Mouse (Mus musculus): ENCODE results near the gene Ankrd17.

Gene Ankrd17

DNA sequence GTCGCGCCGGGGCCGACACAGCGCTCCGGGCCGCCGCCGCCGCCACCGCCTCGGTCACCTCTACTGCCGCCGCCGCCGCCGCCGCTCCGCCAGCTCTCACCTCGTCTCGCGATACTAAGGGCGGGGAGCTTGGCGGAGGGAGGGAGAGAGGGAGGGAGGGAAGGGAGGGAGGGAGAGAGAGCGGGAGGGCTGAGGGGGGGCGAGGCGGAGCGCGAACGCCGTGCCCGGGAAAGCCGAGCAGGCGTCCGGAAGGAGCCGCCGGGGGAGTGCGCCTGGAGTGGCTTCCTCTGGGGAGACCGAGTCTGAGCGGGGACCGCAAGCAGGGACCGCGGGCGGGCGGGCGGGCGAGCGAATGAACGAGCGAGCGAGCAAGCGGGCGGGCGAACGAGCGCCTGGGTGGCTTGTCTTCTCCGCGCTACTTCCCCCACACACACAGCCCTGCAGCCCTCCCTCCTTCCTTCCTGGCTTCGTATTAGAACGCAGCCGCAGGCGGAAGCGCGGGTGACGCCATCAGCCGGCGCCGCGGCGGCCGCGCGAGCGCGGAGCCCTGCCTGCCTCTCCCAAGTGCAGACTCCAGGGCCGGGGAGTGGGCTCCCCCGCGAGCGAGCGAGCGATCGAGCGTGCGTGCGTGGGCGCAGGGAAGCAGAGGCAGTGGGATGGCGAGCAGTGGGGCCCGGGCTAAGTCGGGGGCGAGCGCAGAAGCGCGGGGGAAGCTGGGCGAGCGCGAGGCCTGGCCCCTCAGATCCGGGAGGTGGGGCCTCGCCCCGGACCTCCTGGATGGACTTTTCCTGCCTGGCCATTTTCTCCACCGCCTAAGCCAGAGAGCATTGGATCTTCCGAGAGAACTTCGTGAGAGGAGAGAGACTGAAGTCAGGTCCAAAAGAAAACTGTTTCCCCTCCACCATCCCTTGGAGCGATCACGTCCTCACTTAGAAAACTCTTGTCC, at the start of gene Ankrd17:
Gene Ankrd17 (minus strand): TSS at position 457 of the 946 bp plus-strand sequence.
- DNase-seq (ENCODE audit: low read depth, low spot score) = peak; percentile 89

DNA sequence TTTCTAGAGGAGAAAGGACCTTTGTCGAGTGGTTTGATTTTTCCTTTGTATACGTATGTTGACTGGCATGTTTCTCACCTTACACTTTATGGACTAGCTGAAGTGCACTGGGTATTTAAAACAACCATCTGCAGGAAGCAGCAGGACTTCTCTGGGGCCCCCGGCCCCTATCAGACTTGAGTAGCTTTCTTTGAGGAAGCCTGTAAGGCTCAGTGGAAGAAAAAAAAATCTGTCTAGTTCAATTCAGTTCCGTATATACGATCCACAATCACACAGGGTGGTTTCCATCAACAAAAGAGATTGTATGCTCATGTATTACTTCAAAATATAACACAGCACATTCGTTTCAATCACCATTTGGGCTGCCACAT, 48.5 kb upstream of the Ankrd17 start:
- no peak for DNase-seq (ENCODE audit: low read depth, low spot score)

DNA sequence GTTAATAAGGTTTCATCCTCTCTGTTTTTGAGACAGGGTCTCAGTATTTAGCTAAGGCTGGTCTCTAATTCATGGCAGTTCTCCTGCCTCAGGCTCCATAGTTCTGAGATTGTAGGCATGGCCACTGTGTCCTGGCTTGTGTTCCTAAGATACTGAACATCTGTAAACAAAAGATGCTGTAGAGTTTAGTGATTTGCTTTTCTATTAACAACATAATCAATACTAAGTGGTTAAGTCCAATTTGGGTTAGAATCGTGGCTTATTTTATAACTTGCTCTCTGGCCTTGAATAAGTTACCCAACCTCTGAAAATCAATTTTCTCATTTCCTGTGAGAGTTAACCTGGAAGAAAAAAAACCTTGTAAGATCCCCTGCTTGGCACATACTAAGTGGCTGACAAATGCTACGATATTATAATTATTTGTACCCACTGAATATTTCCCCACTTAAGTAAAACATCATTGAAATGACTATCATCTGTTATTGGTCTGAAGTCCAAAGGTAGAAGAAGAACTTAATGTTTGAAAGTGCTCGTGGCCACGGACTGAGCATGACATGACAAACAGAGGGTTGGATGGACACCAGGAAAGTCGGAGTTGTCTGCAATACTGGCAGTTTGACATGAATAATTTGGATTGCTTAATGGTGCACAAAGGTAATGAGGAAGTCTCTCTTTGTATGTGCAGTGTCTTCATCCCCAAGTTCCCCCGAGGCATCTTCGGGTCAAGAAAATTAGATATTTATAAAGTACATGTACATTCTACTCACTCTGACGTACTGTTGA, 48.0 kb upstream of the Ankrd17 start:
- no peak for DNase-seq (ENCODE audit: low read depth, low spot score)

DNA sequence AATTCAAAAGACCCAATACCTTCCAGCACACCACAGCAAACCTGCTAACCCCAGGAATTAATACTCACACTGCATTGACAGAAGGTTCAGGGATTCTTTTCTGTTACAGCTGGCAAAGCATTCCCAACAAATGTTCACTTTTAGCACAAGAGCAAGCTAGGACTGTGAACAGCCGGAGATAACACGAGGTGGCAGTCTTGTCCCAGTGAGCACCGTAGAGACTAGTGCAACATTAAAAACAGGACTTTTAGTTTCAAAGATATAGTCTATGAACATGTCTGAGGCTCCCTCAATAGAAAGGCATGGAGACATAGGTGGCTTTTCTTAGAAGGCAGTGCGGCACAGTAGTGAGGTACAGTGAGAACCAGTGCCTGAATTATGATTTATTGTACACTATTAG, 38.8 kb upstream of the Ankrd17 start:
- no peak for DNase-seq (ENCODE audit: low read depth, low spot score)

DNA sequence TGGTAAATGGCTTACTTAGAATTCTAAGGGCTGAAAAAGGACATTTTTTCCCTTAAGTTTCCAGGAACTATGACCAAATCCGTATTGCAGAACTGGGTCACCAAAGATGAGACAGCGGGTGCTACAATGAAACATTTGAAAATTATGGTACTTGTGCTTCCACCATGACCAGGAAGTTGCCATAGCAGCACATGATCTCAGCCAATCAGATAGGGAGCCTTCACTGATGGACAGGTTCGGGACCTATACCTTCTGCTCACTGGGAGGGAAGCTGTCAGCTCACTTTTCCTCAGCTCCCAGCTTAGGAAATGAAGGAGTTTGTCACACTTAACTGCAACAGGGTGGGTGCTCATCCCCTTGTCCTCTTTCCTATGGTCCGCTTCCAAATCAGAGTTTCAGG, 30.4 kb upstream of the Ankrd17 start:
- no peak for DNase-seq (ENCODE audit: low read depth, low spot score)

DNA sequence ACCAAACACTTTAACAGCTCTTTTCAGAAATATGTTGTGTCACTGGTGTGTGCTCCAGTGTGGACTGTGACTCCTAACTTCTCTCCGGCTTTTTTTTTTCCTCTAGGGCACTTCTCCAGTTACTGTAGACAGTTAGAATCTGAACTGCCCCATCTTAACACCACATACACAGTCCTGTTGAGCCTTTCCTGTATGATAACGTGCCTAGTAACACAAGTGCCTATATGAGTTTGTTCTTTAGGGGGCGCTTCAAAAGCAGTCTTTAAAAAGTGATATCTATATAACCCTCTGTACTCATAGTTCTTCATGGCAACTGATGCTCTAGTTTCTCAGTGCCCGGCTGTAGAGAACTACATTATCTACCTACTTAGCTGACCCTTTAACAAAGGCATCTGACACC, 27.9 kb upstream of the Ankrd17 start:
- no peak for DNase-seq (ENCODE audit: low read depth, low spot score)

DNA sequence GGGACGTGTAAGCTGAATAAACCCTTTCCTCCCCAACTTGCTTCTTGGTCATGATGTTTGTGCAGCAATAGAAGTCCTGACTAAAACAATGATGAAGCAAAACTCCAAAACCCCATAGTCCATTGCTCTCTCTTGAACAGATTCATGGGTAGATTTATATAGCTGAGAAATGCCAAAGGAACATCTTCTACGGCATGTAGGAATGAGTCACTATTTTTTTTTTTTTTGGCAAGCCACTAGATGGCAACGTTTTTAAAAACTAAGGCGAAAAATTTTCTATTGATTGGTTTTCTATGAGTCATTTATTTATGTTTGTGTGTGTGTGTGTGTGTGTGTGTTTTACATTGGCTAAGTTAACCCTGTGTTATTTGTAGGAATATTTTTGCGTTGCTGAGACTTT, 27.4 kb upstream of the Ankrd17 start:
- no peak for DNase-seq (ENCODE audit: low read depth, low spot score)

DNA sequence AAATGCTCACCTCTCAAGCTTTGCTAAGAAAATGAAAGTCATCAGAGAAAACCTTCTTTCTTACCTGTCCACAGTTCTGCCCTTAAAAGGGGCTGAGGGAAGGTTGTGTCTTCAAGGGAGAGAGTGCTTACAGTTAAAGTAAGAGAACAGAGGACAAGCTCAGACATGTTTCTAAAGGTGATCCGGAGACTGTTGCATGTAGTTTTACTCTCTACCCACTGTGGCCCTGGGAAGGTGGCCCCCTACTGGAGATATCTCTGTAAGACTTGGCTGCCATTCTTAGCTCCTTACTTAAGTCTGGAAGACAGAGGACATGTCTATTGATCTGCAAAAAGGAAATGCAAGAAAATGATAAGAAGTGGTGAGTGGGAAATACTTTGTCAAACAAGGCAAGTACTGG, 16.7 kb upstream of the Ankrd17 start:
- DNase-seq (ENCODE audit: low read depth, low spot score) = no peak

DNA sequence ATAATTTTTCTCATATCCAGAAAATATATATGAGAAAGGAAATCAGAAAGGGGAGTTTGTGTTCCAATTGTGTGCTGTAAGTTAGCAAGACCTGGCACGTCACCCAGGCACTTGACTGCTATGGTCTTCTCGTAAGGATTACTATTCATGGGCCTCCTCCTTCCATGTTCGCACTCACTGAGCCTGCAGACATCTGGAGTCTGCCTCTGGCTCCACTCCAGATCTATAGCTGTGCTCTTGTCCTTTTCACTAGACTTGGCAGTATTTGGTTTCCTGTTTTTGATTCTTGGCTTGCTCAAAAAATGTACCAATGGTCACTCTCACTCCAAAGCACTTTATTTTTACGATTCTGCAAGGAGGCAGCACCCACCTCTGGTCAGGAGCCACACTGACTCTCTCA, 15.1 kb upstream of the Ankrd17 start:
- DNase-seq (ENCODE audit: low read depth, low spot score) = no peak

DNA sequence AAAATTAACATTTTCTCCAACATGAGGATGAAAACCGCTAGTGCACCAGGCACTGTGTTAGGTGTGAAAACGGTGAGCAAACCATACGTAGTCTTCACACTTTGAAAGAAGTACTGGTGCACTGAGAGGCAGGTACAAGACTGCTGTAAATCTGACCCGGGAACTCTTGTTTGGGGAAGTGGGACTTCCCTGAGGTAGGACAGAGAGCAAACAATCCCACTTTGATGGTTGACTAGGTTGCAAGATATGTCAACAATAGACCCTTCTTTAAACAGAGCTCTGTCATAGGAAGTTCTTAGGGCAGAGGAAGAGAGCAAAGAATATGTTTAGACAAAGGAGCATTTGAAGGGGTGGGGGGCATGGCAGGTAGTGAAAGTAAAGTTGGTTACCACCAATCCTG, 7.3 kb upstream of the Ankrd17 start:
- DNase-seq (ENCODE audit: low read depth, low spot score) = no peak

DNA sequence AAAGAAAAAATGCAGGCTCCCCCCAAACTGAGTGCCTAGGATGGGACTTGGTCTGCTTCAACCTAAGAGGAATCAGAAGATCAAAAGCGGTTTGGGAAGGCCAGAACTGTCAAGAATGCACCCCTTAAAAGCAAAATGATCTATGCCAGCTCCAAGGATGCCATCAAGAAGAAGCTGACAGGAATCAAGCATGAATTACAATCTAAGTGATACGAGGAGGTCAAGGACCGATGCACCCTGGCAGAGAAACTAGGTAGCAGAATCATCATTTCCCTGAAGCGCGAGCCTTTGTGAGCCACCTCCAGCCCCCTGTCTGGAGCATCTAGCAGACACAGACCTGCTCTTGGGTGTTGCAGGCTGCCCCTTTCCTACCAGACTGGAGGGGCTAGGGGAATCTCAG, 4.0 kb upstream of the Ankrd17 start:
- DNase-seq (ENCODE audit: low read depth, low spot score) = no peak

DNA sequence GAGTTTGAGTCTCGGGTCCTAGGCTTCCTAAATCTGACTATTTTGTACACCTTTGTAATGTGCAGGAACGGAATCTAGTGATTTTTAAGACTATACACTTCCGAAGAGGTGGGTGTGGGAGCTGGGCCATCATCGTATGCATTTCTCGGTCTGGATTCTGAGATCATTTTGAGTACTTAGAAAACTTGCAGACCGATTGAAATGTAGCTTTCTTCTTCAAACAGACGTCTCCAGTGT, 608 bp upstream of the Ankrd17 start, which contains the start of gene Gm9958:
Gene Gm9958 (plus strand): TSS at position 138 of the 237 bp plus-strand sequence.
- DNase-seq (ENCODE audit: low read depth, low spot score) = no peak

DNA sequence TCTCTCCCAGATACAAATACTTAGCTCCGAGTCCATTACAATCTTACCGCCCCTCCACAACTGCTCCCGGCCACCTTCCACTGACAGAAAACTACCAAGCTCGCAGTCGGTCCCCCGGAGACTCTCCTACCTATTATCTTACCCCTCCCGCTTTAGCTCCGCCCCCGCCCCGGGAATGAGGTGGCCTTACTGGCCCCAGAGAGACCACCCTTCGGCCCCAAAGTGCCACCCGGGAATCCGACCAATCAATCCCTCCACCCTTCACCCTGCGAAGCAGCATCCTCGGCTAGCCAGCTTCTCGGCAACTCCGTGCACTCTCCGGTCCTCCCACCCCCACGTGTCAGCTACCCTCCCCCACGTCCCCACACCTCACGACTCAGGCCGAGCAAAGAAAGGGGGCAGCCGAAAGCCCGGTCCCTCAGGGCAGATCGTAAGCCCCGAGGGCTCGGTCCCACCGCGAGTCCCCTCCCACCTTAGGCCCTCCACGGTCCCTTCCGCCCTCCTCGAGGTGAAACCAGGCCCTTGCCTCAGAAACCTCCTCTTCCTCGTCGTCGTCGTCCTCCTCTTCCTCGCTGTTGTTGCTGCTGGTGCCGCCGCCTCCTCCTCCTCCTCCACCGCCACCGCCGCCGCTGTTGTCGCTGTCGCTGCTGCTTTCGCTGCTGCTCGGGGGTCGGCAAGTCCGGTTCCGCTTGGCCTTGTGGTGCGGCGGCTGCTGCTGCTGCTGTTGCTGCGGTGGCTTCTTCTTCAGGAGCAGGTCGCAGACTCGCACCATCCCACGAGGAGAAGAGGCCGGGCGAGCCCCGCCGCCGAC, 1.0 kb downstream of the Ankrd17 start:
- no peak for DNase-seq (ENCODE audit: low read depth, low spot score)

DNA sequence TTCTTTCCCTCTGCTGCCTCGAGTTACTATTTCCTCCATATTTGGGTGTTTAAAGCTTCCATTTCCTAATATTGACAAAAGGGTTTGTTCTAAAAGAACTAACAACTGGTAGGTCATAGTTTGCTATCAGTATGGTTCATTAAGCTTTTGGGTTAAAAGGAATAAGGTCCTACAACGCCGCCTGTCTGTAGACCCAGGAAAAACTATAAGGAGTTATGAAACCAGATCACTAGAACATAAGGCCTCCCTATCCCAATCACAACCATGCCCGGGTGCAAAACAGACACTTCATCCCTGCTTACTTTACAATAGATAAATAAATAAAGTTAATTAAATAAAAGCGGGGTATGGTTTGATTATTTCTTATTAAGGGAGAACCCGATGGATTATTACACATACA, 1.9 kb downstream of the Ankrd17 start:
- peak; percentile 28 for DNase-seq (ENCODE audit: low read depth, low spot score)

DNA sequence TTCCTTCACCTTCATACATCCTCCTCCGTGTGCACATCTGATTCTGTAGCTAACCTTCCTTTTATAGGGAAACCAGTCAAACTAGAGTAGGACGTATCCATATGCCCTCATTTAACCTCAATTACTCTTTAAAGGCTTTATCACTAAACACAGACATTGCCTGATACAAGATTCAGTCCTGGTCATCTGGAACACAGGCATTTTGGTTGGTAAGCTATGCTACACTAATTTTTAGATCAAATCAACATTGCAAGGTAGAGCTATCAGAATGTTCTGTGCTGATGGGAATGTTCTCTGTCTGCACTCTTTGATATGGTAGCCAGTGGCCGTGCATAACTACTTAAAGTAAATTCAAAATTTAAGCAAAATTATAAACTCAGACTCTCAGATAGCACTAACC, 10.6 kb downstream of the Ankrd17 start:
- no peak for DNase-seq (ENCODE audit: low read depth, low spot score)

DNA sequence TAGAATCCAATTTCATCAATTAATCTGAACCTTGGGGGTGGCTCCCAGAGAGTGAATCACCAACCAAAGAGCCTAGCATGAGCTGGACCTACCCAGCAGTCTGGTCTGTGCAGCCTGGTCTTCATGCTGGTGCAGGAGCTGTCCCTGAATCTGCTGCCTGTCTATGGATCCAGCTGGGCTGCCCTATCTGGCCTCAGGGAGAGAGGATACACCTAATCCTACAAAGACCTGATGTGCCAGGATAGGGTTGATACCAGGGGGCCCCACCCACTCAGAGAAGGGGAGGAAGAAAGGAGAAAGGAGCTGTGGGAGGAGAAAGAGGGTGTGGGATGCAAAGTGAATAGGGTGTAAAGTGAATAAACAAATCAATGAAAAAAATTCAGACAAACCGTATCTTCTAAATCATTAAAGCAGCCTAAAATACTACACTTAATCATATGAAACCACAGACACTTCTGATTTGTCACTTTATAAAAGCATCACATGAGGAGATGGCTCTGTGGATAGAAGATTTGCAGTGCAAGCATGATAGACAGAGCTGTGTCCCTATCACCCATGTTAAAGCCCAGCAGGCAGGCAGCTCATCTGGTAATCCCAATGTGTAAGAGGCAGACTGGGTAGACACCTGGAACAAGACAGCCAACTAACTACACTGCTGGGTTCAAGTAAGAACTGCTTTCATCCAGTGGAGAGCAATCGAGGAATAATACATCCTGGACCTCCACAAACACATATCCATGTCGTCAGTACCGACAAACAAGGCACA, 12.6 kb downstream of the Ankrd17 start:
- DNase-seq (ENCODE audit: low read depth, low spot score) = no peak

DNA sequence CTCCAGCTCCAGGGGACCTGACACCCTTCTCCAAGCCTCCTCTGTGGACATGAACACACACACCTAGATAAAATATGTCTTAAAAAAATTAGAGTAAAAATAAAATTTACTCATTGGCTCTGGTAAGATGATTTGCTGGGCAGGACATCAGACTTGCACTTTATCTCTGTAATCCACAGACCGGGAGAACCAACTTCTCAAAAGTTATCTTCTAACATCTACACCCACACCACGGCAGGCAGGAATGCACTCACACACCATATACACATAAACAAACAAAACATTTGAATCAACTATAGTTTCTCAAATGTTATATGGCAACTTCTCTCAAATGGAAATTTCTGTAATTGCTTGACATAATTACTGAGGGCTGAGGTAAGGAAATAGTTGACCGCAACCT, 19.5 kb downstream of the Ankrd17 start:
- DNase-seq (ENCODE audit: low read depth, low spot score) = no peak

DNA sequence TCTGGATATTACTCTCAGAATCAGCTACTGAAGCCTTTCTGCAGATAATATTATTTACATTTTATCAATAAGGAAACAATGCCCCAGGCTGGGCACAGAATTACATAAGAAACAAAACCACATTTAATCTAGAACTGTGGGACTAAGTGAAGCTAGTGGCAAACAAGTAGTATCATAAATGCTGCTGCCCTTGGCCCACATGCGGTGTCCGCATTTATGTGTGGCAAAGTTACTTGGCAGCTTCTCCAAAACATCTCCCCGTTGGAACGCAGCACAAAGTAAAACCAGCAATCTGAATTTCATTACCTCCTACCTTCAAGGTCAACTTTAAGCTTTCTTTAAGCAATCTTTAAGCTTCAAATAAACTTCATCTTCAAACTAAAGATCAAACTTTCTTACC, 25.5 kb downstream of the Ankrd17 start:
- DNase-seq (ENCODE audit: low read depth, low spot score) = no peak

DNA sequence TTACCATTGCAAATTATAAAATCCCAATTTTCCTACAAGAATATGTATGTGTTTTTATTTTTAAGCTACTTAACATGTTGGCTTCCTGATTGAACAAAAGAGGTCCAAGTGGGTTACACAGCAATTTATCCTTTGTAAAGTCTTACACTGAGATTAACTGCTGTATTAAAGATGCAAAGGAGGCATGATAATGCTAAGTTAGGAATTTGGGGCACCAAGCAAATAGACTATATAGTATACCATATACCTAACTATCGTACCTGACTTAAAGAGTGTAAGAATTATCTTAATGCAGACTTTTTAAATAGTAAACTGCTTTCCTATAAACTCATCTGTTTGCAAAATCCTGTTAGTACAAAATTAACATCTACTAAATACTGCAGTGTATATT, 26.4 kb downstream of the Ankrd17 start:
- DNase-seq (ENCODE audit: low read depth, low spot score) = no peak

DNA sequence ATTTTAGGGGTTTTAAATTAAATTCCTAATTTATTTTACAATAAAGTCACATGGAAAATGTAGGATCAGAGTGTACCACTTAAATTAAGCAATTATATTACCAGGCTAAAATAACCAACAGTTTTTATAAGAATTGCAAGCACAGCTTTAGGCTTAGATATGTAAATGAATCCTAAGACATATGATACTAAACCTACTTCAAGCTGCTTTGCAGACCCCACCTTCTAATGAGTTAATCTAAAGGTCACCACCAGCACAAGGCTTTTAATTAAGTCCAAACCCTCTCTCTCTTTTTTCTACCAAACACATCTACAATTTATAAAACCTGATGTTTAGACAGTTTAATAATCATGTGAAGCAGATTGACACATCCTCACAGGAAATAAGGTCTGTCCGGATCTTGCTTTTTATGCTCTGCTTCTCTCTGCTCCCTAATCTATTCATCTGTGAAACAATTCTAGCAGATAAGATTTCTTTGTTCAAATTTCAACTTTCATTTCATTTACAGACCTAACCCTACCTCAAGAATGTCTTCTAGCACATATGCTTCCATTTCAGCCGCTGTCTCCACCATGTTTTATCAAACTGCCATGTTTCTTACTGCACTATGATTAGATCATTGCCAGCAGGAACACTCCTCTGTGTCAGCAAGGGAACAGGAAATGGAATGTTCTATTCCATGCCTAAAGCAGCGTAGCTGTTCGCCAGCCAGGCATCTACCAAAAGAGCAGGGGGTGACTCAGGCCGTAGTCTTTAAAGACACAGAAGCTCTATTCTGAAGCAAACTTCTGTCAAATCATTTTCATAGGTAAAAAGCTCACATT, 27.0 kb downstream of the Ankrd17 start:
- DNase-seq (ENCODE audit: low read depth, low spot score) = peak; percentile 49

Data from retina, postnatal 7 days (tissue).